Mouse (Mus musculus) hindbrain, embryonic 13.5 days (tissue): ENCODE measurements around the gene Ccl3. TPM values are rescaled to one million over a fixed set of nuclear protein-coding genes. Genes with fewer than 3 reads are reported as not detected.

Experiments used
- ATAC-seq: fragments of 200-750 bp; cut with Nextera tagmentation; 2 replicates; pipeline ENCODE4 v1.8.0; 2017; ENCODE audit warnings: moderate TSS enrichment; ENCODE audit not compliant: low FRiP score
- H3K27ac ChIP-seq: fragments of 300-500 bp; sonication (generic); 2 replicates; pipeline ENCODE4 v1.5.1; 2015; ENCODE audit warnings: inconsistent platforms, mild to moderate bottlenecking, moderate library complexity
- H3K27me3 ChIP-seq: fragments of 300-500 bp; sonication (generic); 2 replicates; pipeline ENCODE4 v1.6.1; 2015; ENCODE audit warnings: mild to moderate bottlenecking, inconsistent platforms
- H3K36me3 ChIP-seq: fragments of 300-500 bp; sonication (generic); 2 replicates; pipeline ENCODE4 v1.6.1; 2015; ENCODE audit warnings: mild to moderate bottlenecking, inconsistent platforms
- H3K4me1 ChIP-seq: fragments of 300-500 bp; sonication (generic); replicated peaks from 2 replicates; pipeline ENCODE4 v1.6.1; 2015; ENCODE audit warnings: inconsistent platforms
- H3K4me2 ChIP-seq: fragments of 300-500 bp; sonication (generic); 2 replicates; pipeline ENCODE4 v1.6.1; 2015; ENCODE audit warnings: inconsistent platforms, mild to moderate bottlenecking, moderate library complexity
- H3K4me3 ChIP-seq: fragments of 300-500 bp; sonication (generic); 2 replicates; pipeline ENCODE4 v1.5.1; 2015; ENCODE audit warnings: mild to moderate bottlenecking, inconsistent platforms
- H3K9ac ChIP-seq: fragments of 300-500 bp; sonication (generic); 2 replicates; pipeline ENCODE4 v1.6.1; 2015; ENCODE audit warnings: mild to moderate bottlenecking, inconsistent platforms
- H3K9me3 ChIP-seq: fragments of 300-500 bp; sonication (generic); 2 replicates; pipeline ENCODE4 v1.6.1; 2016; ENCODE audit warnings: inconsistent platforms
- WGBS: fragments of 180-500 bp; shearing (Covaris S2); methylation state at CpG from one replicate; pipeline ENCODE4 v1.1.7; 2015; 5-methylcytosine and 5-hydroxymethylcytosine counted together
- polyA plus RNA-seq: library from polyadenylated mRNA; unstranded; fragments of >200 nt; fragmentation: Nextera tagmentation; extraction: Ambion mirVana; gene quantifications from 2 replicates; pipeline ENCODE4 v1.2.1, GENCODE M21; 2015

The Ccl3 gene
- 1.6 and 1.8 TPM in 2 replicates for polyA plus RNA-seq

DNA sequence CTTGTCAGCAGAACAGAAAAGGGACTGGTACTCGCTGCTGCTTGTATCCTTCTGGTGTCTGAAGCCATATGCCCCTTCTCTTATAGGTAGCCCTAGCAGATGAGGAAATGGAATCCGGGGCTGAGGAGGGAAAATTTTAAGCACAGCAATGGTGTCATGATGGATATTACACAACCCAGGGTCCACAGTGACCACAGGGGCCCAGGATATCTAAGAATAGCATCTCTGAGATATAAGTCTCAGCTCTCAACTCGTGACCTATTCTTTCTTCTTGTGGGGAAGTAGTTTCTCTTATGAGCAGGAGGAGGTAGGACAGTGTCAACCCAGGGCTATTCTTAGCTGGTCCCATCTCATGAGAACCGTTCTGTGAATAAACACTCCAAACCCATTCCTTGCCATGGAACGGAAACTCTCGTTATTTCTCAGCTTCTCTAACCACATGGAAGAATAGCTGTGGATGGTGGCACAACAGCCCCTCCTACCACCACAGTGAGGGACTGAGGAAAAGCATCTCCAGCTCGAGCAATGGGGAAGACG lies at the start of gene Ccl3:
TSS of gene Ccl3 (minus strand) at position 51 of the 537 bp plus-strand sequence.
- ATAC-seq: no peak
- Histone ChIP-seq H3K4me2 (no peak within 1 kb of the TSS), H3K9me3 (no peaks in the 10 kb centered on the region), H3K4me1 (no peaks in the 10 kb centered on the region), H3K9ac (no peak within 1 kb of the TSS), H3K4me3 (no peak within 1 kb of the TSS), H3K36me3 (no peaks in the 10 kb centered on the region), H3K27ac (no peak within 1 kb of the TSS), H3K27me3 (no peaks in the 10 kb centered on the region)
- 85% methylated on average over 8 of the region's 8 CpGs for WGBS

DNA sequence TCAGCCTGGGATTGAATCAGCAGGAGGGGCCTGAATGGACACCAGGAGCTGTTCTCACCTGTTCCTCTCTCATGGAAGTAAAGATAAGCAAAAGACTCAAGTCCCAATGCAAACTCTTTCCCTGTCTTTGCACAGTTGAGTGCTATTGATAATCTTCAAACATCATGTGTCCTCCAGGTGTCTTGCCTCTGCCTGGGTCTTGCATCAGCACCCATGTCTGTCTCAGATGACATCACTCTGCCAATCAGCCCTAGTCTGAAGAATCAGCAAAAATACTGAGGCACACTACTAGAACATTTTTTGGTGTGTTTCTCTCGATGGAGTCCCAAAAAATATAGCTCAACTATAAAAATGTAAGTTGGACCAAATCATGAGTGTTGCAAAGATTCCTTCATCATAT lies 42.9 kb upstream of the Ccl3 start:
- Histone ChIP-seq H3K4me2 (no peak overlapping the region), H3K36me3 (no peaks in the 10 kb centered on the region), H3K27me3 (no peaks in the 10 kb centered on the region), H3K9ac (no peak overlapping the region), H3K4me3 (no peak overlapping the region), H3K4me1 (no peaks in the 10 kb centered on the region), H3K27ac (no peak overlapping the region), H3K9me3 (no peaks in the 10 kb centered on the region)
- ATAC-seq: no peak
- 77% methylated on average over 1 of the region's 1 CpGs for WGBS

- Histone ChIP-seq H3K27me3 (no peaks in the 10 kb centered on the region), H3K9me3 (no peaks in the 10 kb centered on the region), H3K36me3 (no peaks in the 10 kb centered on the region), H3K4me2 (no peak overlapping the region), H3K27ac (no peak overlapping the region), H3K4me3 (no peak overlapping the region), H3K4me1 (no peaks in the 10 kb centered on the region), H3K9ac (no peak overlapping the region)
- no peak for ATAC-seq
- WGBS: 83% methylated on average over 1 of the region's 1 CpGs
Measured at GRCm38 (mm10) chr11:83689918-83690317, 40.8 kb upstream of the Ccl3 start.

DNA sequence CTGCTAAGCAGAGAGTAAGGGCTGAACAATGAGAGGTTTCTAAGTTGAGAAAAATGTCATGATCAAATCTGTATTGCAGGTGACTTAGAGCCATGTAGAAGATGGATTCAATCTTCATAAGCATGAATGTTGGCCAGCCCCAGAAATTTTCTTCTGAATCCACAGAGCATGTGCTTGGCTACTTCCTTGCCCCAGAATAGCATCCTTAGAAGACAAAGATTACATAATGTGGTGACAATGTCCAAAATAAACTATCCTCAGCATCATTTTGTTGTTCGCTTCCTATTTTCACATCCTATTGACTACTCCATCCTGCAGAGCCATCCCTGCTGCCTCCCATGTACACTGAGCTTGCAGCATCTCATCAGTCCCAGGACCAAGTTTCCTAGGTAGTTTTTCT lies 26.5 kb upstream of the Ccl3 start:
- no peak for ATAC-seq
- 85% methylated on average over 1 of the region's 1 CpGs for whole genome bisulfite sequencing
- no peaks in the 10 kb centered on the region for H3K36me3 ChIP-seq

DNA sequence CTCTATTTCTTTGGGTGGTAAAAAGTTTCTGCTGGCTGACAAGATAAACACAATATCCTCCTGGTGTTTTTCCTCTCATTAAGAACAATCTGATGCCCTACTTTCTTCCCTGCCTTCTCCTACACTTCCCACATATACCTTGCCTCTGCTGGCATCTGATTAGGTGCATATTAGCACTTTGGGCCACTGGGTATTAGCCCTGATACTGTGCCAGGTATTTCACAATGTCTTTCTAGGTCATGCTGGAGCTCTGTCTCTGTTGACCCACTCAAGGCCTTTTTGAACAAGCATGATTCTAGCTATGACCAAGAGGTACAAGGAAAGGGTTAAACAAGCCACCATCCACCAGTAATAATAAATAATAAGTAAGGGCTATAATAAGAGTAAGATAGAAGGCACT lies 22.6 kb upstream of the Ccl3 start:
- H3K9me3 ChIP-seq: no peaks in the 10 kb centered on the region
- no peaks in the 10 kb centered on the region for H3K36me3 ChIP-seq
- H3K4me3 ChIP-seq: no peak overlapping the region
- no peak for ATAC-seq
- H3K4me2 ChIP-seq: no peak overlapping the region
- no peaks in the 10 kb centered on the region for H3K4me1 ChIP-seq
- no peak overlapping the region for H3K9ac ChIP-seq
- H3K27ac ChIP-seq: no peak overlapping the region
- H3K27me3 ChIP-seq: no peaks in the 10 kb centered on the region

More for the DNA sequence above, 26.5 kb upstream of the Ccl3 start:
- no peaks in the 10 kb centered on the region for H3K27me3 ChIP-seq
- H3K4me2 ChIP-seq: no peak overlapping the region
- H3K9ac ChIP-seq: no peak overlapping the region
- no peaks in the 10 kb centered on the region for H3K9me3 ChIP-seq
- H3K27ac ChIP-seq: no peak overlapping the region
- no peak overlapping the region for H3K4me3 ChIP-seq
- H3K4me1 ChIP-seq: no peaks in the 10 kb centered on the region

GRCm38 (mm10) chr11:83663532-83663931 lies 14.4 kb upstream of the Ccl3 start:
- Histone ChIP-seq H3K4me2 (no peak overlapping the region), H3K27me3 (no peaks in the 10 kb centered on the region), H3K4me1 (no peaks in the 10 kb centered on the region), H3K9me3 (no peaks in the 10 kb centered on the region), H3K36me3 (no peaks in the 10 kb centered on the region), H3K9ac (no peak overlapping the region), H3K27ac (no peak overlapping the region), H3K4me3 (no peak overlapping the region)
- 86% methylated on average over 5 of the region's 5 CpGs for WGBS
- no peak for ATAC-seq

GRCm38 (mm10) chr11:83662204-83662603 lies 13.0 kb upstream of the Ccl3 start, which contains the start of gene Ccl4:
TSS of gene Ccl4 (plus strand) at chr11:83662584.
- Histone ChIP-seq H3K27me3 (no peaks in the 10 kb centered on the region), H3K9me3 (no peaks in the 10 kb centered on the region), H3K36me3 (no peaks in the 10 kb centered on the region), H3K4me1 (no peaks in the 10 kb centered on the region), H3K9ac (no peak within 1 kb of the TSS), H3K27ac (no peak within 1 kb of the TSS), H3K4me3 (no peak within 1 kb of the TSS), H3K4me2 (no peak within 1 kb of the TSS)
- WGBS: 88% methylated on average over 6 of the region's 6 CpGs
- no peak for ATAC-seq

DNA sequence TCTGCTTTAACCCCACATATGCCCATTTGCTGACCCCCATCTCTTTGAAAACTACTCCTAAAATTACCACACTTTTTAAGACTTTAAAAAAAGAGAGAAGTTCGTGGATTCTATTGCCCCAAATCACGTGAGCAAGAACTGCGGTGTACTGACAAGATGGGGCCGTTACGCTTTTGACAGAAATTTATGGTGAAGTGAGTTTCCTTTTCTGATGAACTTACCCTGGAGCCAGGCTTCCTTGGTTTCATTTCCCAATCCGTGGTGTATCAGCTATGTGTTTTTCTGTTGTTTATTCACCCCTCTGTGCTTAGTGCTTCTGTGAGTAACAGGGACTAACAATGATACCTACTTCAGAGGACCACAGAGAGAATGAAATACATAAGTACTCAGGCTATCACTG lies 9.6 kb upstream of the Ccl3 start:
- H3K27me3 ChIP-seq: no peaks in the 10 kb centered on the region
- WGBS: 80% methylated on average over 6 of the region's 6 CpGs
- H3K27ac ChIP-seq: no peak overlapping the region
- H3K4me2 ChIP-seq: no peak overlapping the region
- no peak overlapping the region for H3K4me3 ChIP-seq
- no peaks in the 10 kb centered on the region for H3K4me1 ChIP-seq
- H3K36me3 ChIP-seq: no peaks in the 10 kb centered on the region
- ATAC-seq: no peak
- H3K9ac ChIP-seq: no peak overlapping the region
- H3K9me3 ChIP-seq: no peaks in the 10 kb centered on the region

DNA sequence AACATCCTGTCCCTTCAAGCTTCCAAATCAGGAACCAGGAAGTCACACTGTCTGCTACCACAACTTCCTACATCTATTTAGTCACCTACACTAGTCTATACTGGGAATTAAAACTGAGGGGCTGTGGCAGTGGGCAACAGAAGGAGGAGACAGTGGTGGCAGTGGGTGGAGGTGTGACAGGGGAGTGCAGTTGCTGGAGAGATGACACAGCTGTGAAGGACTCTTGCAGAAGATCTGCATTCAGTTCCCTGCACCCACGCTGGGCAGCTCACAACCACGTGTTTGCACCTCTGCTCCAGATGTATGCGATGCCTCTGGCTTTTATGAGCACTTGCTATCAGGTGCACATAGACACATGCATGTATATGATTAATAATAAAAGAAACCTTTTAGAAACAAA lies 8.4 kb upstream of the Ccl3 start:
- ATAC-seq: no peak
- H3K36me3 ChIP-seq: no peaks in the 10 kb centered on the region
- H3K9ac ChIP-seq: no peak overlapping the region
- WGBS: 94% methylated on average over 3 of the region's 3 CpGs
- H3K4me1 ChIP-seq: no peaks in the 10 kb centered on the region
- H3K4me3 ChIP-seq: no peak overlapping the region
- H3K27me3 ChIP-seq: no peaks in the 10 kb centered on the region
- H3K27ac ChIP-seq: no peak overlapping the region
- H3K9me3 ChIP-seq: no peaks in the 10 kb centered on the region
- no peak overlapping the region for H3K4me2 ChIP-seq

DNA sequence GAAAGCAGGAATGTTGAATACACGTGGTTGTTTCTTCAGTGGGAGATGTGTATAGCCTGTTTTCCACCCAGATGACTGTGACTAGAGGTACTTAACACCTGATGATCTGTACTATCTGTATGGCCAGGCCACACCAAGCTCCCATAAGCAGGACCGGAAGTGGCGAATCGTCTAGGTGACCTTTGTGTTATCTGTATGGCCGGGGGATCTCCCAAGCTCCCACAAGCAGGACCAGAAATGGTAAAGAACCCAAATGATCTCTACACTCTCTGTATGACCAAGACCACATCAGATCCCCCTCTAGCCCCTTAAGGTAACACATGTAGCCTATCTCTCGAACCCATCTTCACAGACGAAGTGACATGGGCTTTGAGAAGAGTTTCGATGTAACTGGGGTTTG lies 5.5 kb upstream of the Ccl3 start:
- H3K4me1 ChIP-seq: no peaks in the 10 kb centered on the region
- 92% methylated on average over 8 of the region's 8 CpGs for WGBS
- H3K27me3 ChIP-seq: no peaks in the 10 kb centered on the region
- no peak overlapping the region for H3K27ac ChIP-seq
- no peak for ATAC-seq
- H3K9ac ChIP-seq: no peak overlapping the region
- no peak overlapping the region for H3K4me3 ChIP-seq
- no peaks in the 10 kb centered on the region for H3K36me3 ChIP-seq
- no peak overlapping the region for H3K4me2 ChIP-seq
- no peaks in the 10 kb centered on the region for H3K9me3 ChIP-seq

DNA sequence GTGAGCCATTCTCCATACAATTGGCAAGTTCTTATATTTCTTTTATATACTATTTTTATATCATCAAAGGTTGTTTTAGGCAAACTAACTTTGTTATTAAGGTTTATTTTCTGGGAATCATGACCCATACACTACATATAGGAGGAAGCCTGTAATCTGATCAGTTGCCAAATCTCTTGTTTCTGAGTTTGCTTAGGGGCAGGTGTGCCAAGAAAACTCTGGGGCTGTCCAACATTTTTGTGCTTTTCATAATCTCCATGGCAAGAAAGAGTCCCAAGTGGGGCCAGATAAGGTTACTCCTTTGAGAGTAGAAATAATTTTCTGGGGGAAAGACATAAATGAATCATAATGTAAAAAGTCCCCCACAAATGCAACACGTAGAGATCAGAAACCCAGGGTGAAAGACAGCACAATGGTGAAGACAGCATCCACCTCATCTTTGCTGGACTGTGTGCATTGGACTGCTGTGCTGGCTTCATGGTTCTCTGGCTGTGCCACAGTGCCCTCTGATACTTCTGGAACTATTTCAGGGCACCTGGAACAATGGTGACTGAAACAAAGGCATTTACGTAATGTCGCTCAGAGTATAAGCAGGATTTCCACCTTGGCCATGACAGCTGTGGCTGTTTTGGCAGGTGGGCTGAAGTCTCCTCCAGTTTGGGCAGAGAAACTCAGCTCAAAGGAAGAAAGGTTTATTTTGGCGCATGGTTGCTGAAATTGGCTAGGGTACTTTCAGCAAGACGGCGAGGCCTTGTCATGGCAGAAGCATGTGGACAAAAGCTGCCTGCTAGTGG lies 2.6 kb downstream of the Ccl3 start:
- no peak overlapping the region for H3K4me2 ChIP-seq
- H3K27ac ChIP-seq: no peak overlapping the region
- no peaks in the 10 kb centered on the region for H3K4me1 ChIP-seq
- H3K9ac ChIP-seq: no peak overlapping the region
- H3K27me3 ChIP-seq: no peaks in the 10 kb centered on the region
- no peak for ATAC-seq
- WGBS: 98% methylated on average over 6 of the region's 6 CpGs
- H3K4me3 ChIP-seq: no peak overlapping the region
- no peaks in the 10 kb centered on the region for H3K9me3 ChIP-seq
- no peaks in the 10 kb centered on the region for H3K36me3 ChIP-seq

DNA sequence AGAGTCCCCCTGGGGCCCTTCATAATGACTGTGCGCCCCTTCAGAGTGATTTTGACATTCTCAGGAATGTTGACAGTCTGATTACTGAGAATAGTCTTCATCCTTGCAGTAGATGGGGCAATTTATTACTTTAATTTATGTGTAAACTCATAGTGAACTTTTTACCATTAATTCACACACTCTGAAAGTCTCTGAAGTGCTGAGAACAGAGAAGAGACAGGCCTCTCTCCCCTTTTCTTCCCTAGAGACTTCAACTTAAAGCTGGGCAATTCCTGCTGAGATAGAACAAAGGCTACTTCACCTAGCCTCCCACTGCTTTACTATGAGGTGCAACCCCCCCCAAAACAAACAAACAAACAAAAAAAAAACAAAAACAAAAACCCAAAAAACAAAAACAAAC lies 3.6 kb downstream of the Ccl3 start, which contains the start of gene Rpl9-ps1:
TSS of gene Rpl9-ps1 (minus strand) at position 101 of the 400 bp plus-strand sequence.
- Histone ChIP-seq H3K4me3 (no peak within 1 kb of the TSS), H3K9ac (no peak within 1 kb of the TSS), H3K4me1 (no peaks in the 10 kb centered on the region), H3K9me3 (no peaks in the 10 kb centered on the region), H3K36me3 (no peaks in the 10 kb centered on the region), H3K27ac (no peak within 1 kb of the TSS), H3K4me2 (no peak within 1 kb of the TSS), H3K27me3 (no peaks in the 10 kb centered on the region)
- ATAC-seq: no peak
- WGBS: 91% methylated on average over 1 of the region's 1 CpGs

DNA sequence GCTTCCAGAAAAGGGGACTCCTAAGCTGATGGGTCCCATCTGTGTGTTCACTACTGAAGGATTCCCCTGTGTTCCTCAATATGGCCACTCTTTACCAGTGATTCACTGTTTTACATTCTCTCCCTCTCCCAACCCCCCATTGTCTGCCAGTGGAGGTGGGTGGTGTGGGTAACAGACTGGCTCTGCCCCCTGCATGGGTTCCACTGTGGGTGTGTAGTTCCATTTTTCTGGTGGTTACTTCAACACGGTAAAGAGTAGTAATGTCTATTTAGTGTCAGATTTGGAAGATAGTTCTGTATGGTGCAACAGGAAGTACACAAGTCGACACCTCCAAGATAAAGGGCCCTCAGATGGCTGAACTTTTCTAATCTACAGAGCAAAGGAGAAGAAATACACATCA lies 7.9 kb downstream of the Ccl3 start:
- ATAC-seq: no peak
- Histone ChIP-seq H3K9ac (no peak overlapping the region), H3K9me3 (no peaks in the 10 kb centered on the region), H3K36me3 (no peaks in the 10 kb centered on the region), H3K27me3 (no peaks in the 10 kb centered on the region), H3K4me1 (no peaks in the 10 kb centered on the region), H3K4me2 (no peak overlapping the region), H3K4me3 (no peak overlapping the region), H3K27ac (no peak overlapping the region)
- 86% methylated on average over 2 of the region's 2 CpGs for WGBS
